24 mouse cellular contexts compared by ENCODE assay signal in genomic region chr10:45106541-45106940, GRCm38 (mm10).
"Had no signal": no experiment of that assay in that cellular context is flagged by ENCODE, and none has a peak within 500 bp of the region (broad histone marks: within the 10 kb centered on the region; RNA-seq: fewer than 3 reads in every experiment).

No protein-coding gene starts in this region.

- DNase-seq: forebrain, postnatal 0 days; gastrocnemius, postnatal 14 days; gastrocnemius, postnatal 36 days; heart, adult 11 months; heart, adult 2 months; heart, postnatal 14 days; heart, postnatal 36 days; kidney, adult 8-10 months; kidney, postnatal 10 days; layer of hippocampus, adult 9-11 months; layer of hippocampus, postnatal 36 days; left cerebral cortex, postnatal 4 days; liver, embryonic 13.5 days had no signal

- H3K27me3 ChIP-seq: forebrain, embryonic 15.5 days; heart, embryonic 13.5 days; heart, embryonic 15.5 days; hindbrain, embryonic 13.5 days; hindbrain, embryonic 15.5 days; limb, embryonic 13.5 days; limb, embryonic 15.5 days; liver, embryonic 13.5 days had no signal

- H3K4me3 ChIP-seq: forebrain, embryonic 15.5 days; heart, adult 2 months; heart, embryonic 13.5 days; heart, embryonic 15.5 days; hindbrain, embryonic 13.5 days; hindbrain, embryonic 15.5 days; limb, embryonic 13.5 days; limb, embryonic 15.5 days; liver, embryonic 13.5 days had no signal

- H3K27ac ChIP-seq: forebrain, embryonic 15.5 days; heart, adult 2 months; heart, embryonic 13.5 days; heart, embryonic 15.5 days; hindbrain, embryonic 13.5 days; hindbrain, embryonic 15.5 days; hindbrain, postnatal 0 days; limb, embryonic 13.5 days; limb, embryonic 15.5 days; liver, embryonic 13.5 days had no signal

- H3K9me3 ChIP-seq: forebrain, embryonic 15.5 days; heart, embryonic 13.5 days; heart, embryonic 15.5 days; hindbrain, embryonic 13.5 days; hindbrain, embryonic 15.5 days; limb, embryonic 13.5 days; limb, embryonic 15.5 days; liver, embryonic 13.5 days had no signal

- H3K4me2 ChIP-seq: forebrain, embryonic 15.5 days; heart, embryonic 11.5 days; heart, embryonic 13.5 days; heart, embryonic 15.5 days; hindbrain, embryonic 13.5 days; hindbrain, embryonic 15.5 days; limb, embryonic 13.5 days; limb, embryonic 15.5 days; liver, embryonic 11.5 days; liver, embryonic 13.5 days had no signal

- ATAC-seq: forebrain, embryonic 15.5 days; forebrain, postnatal 0 days; hindbrain, postnatal 0 days; intestine, embryonic 16.5 days had no signal

- H3K9ac ChIP-seq: forebrain, embryonic 15.5 days; forebrain, postnatal 0 days; heart, embryonic 13.5 days; heart, embryonic 15.5 days; hindbrain, embryonic 13.5 days; hindbrain, embryonic 15.5 days; limb, embryonic 13.5 days; limb, embryonic 15.5 days; liver, embryonic 13.5 days had no signal
